Mouse (Mus musculus) urinary bladder, postnatal 4 days (tissue): ENCODE data around the gene Gmeb2.

Experiments
- DNase-seq, 2 experiments: peaks; one replicate each; pipeline ENCODE4 v3.0.0; 2021 to 2022; ENCODE audit warnings: low spot score in 2 of 2

Gene Gmeb2

GRCm38 (mm10) chr2:181287958-181288350 lies at the start of gene Gmeb2:
Gmeb2 (minus strand) TSS chr2:181288035.
- peak; percentile 90 to 93 for DNase-seq

GRCm38 (mm10) chr2:181334023-181334422 lies 46.2 kb upstream of the Gmeb2 start:
- DNase-seq, result peak in 1 of 2 experiments; percentile 66

GRCm38 (mm10) chr2:181332542-181332941 lies 44.7 kb upstream of the Gmeb2 start:
- no peak for DNase-seq

- DNase-seq, result no peak
These were observed 38.3 kb upstream of the Gmeb2 start for GRCm38 (mm10) chr2:181326098-181326497.

- no peak for DNase-seq
These were observed 34.3 kb upstream of the Gmeb2 start for GRCm38 (mm10) chr2:181322136-181322535.

GRCm38 (mm10) chr2:181320103-181320499 lies 32.3 kb upstream of the Gmeb2 start:
- no peak for DNase-seq

- DNase-seq, result peak; percentile 75 to 82
These were observed 31.6 kb upstream of the Gmeb2 start, which contains the start of gene Rtel1 for GRCm38 (mm10) chr2:181319248-181320102. Rtel1 (plus strand) TSS chr2:181319739.

GRCm38 (mm10) chr2:181314080-181314810 lies 26.4 kb upstream of the Gmeb2 start, which contains the start of gene Stmn3:
Stmn3 (minus strand) TSS chr2:181314500.
- peak; percentile 48 to 79 for DNase-seq

- no peak for DNase-seq
These were observed 25.7 kb upstream of the Gmeb2 start for GRCm38 (mm10) chr2:181313344-181314079.

GRCm38 (mm10) chr2:181313006-181313343 lies 25.1 kb upstream of the Gmeb2 start:
- DNase-seq, result no peak

- DNase-seq, result no peak
These were observed 24.6 kb upstream of the Gmeb2 start for GRCm38 (mm10) chr2:181312435-181312834.

GRCm38 (mm10) chr2:181307144-181307804 lies 19.4 kb upstream of the Gmeb2 start:
- DNase-seq, result peak in 1 of 2 experiments; percentile 28

- no peak for DNase-seq
These were observed 17.1 kb upstream of the Gmeb2 start for GRCm38 (mm10) chr2:181304944-181305343.

- DNase-seq, result no peak
These were observed 14.2 kb upstream of the Gmeb2 start for GRCm38 (mm10) chr2:181302041-181302440.

GRCm38 (mm10) chr2:181290937-181291336 lies 3.1 kb upstream of the Gmeb2 start:
- DNase-seq, result no peak

- DNase-seq, result no peak
These were observed 856 bp upstream of the Gmeb2 start for GRCm38 (mm10) chr2:181288691-181289090.

- peak; percentile 83 for DNase-seq
These were observed 387 bp downstream of the Gmeb2 start for GRCm38 (mm10) chr2:181287338-181287957.

GRCm38 (mm10) chr2:181286629-181287337 lies 1.1 kb downstream of the Gmeb2 start:
- DNase-seq, result no peak

- DNase-seq, result no peak
These were observed 7.9 kb downstream of the Gmeb2 start for GRCm38 (mm10) chr2:181279968-181280367.

GRCm38 (mm10) chr2:181277866-181278265 lies 10.0 kb downstream of the Gmeb2 start:
- DNase-seq, result no peak
